Mouse (Mus musculus): ENCODE results near the gene Vmn2r42. TPM values are rescaled to one million over a fixed set of nuclear protein-coding genes. Genes with fewer than 3 reads are reported as not detected.
"Not testable (repeated sequence)": the region's sequence is repeated elsewhere in the genome, so short reads cannot be mapped to it uniquely, and the experiment has no call there.

The Vmn2r42 gene
- polyA plus RNA-seq (2015; fragmentation: Nextera tagmentation; extraction: Ambion mirVana), result not detected in 2 replicates

DNA sequence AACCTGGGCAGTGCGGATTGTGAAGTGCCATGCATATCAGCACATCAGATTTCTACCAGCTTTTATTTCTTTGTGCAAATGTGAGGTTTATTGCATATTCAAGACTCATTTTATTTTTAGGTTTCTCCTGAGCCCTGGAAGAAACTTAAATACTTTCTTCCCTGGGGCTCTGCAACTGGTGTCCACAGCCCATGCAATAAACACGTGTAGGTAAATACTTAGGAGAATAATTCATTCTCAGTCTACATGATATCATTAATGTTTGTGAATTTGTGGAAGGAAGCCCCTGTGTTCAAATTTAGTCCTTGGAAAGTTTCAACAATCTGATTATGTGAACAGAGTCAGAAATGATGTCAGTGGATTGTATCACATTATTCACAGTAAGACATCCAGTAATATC, at the start of gene Vmn2r42:
Gene Vmn2r42, minus strand, starts transcription at position 101 of the 400 bp plus-strand sequence.
- H3K36me3 ChIP-seq; H3K4me2 ChIP-seq (replicated peaks); H3K4me1 ChIP-seq; ATAC-seq (ENCODE audit: low FRiP score, low read depth); H3K4me3 ChIP-seq; H3K27me3 ChIP-seq; H3K27ac ChIP-seq; H3K9me3 ChIP-seq; H3K9ac ChIP-seq: not testable (repeated sequence)
- WGBS, result no CpG with 5 or more reads among the region's 2 CpGs

DNA sequence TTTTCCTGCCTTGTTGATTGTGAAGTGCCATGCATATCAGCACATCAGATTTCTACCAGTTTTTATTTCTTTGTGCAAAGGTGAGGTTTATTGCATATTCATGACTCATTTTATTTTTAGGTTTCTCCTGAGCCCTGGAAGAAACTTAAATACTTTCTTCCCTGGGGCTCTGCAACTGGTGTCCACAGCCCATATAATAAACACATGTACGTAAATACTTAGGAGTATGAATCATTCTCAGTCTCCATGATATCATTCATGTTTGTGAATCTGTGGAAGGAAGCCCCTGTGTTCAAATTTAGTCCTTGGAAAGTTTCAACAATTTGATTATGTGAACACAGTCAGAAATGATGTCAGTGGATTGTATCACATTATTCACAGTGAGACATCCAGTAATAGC, 38.6 kb downstream of the Vmn2r42 start, which contains the start of gene Vmn2r41:
Gene Vmn2r41, minus strand, starts transcription at position 101 of the 400 bp plus-strand sequence.
- H3K9me3 ChIP-seq; H3K4me2 ChIP-seq (replicated peaks); H3K27ac ChIP-seq; H3K4me3 ChIP-seq; H3K36me3 ChIP-seq; H3K4me1 ChIP-seq; H3K9ac ChIP-seq; H3K27me3 ChIP-seq; ATAC-seq (ENCODE audit: low FRiP score, low read depth): not testable (repeated sequence)
- no CpG with 5 or more reads among the region's 1 CpGs for WGBS

Other genes starting within 250 kb of the Vmn2r42 start
- gene Vmn2r41, start 38.7 kb downstream of the Vmn2r42 start, polyA plus RNA-seq (2015; fragmentation: Nextera tagmentation; extraction: Ambion mirVana), result not detected in 2 replicates
- gene Vmn2r43, start 60.3 kb upstream of the Vmn2r42 start, polyA plus RNA-seq (2015; fragmentation: Nextera tagmentation; extraction: Ambion mirVana), result not detected in 2 replicates
- not detected in 2 replicates for gene Vmn2r44, start 183.0 kb upstream of the Vmn2r42 start, polyA plus RNA-seq (2015; fragmentation: Nextera tagmentation; extraction: Ambion mirVana)

All from limb, embryonic 13.5 days (tissue).